ENCODE assay signal across 23 mouse cellular contexts in the genomic region with DNA sequence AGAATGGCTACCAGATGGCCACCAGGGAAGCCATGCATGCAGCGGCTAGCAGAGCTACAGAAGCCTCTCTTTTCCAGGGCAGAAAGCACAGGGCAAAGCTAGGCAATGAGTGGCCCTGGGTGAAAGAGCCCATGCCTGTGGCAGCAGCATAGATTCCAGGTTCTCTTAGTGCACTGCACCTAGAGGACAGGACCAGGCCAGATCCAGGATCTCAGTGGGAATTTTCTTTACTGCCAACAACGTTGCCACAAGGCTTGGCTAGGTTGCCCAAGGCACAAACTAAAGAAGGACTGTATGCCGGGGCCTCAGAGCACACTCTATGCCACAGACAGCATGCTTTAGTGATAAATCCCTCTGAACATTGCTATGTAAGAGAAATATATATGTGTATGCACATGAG.
"Had no signal": no experiment of that assay in that cellular context is flagged by ENCODE, and none has a peak within 500 bp of the region (broad histone marks: within the 10 kb centered on the region; RNA-seq: fewer than 3 reads in every experiment).

No protein-coding gene starts in this region.

- H3K4me3 ChIP-seq: embryonic facial prominence, embryonic 10.5 days; embryonic facial prominence, embryonic 12.5 days; embryonic facial prominence, embryonic 13.5 days; embryonic facial prominence, embryonic 15.5 days; erythroblast, embryonic 14.5 days; forebrain, embryonic 10.5 days; forebrain, embryonic 12.5 days; forebrain, embryonic 13.5 days; forebrain, embryonic 15.5 days; gastrocnemius, adult 2 months had no signal

- H3K9ac ChIP-seq: embryonic facial prominence, embryonic 12.5 days; embryonic facial prominence, embryonic 13.5 days; embryonic facial prominence, embryonic 15.5 days; forebrain, embryonic 12.5 days; forebrain, embryonic 13.5 days; forebrain, embryonic 15.5 days; forebrain, postnatal 0 days had no signal

- DNase-seq: cerebellum, adult 2 months; cerebellum, adult 8-10 months; cerebellum, adult 9-10 months; cerebellum, adult 9-11 months; cerebellum, postnatal 25 days; cerebellum, postnatal 36 days; embryo, embryonic 11 days; forebrain, postnatal 0 days; gastrocnemius, adult 2 months; gastrocnemius, postnatal 10 days; gastrocnemius, postnatal 14 days; gastrocnemius, postnatal 25 days; gastrocnemius, postnatal 36 days; heart, adult 18-20 months had no signal

- H3K27me3 ChIP-seq: embryonic facial prominence, embryonic 12.5 days; embryonic facial prominence, embryonic 13.5 days; embryonic facial prominence, embryonic 15.5 days; forebrain, embryonic 12.5 days; forebrain, embryonic 13.5 days; forebrain, embryonic 15.5 days had no signal

- H3K36me3 ChIP-seq: embryonic facial prominence, embryonic 10.5 days; embryonic facial prominence, embryonic 12.5 days; embryonic facial prominence, embryonic 13.5 days; embryonic facial prominence, embryonic 15.5 days; forebrain, embryonic 10.5 days; forebrain, embryonic 12.5 days; forebrain, embryonic 15.5 days had no signal

- H3K4me1 ChIP-seq: embryonic facial prominence, embryonic 12.5 days; embryonic facial prominence, embryonic 13.5 days had no signal

- H3K27ac ChIP-seq: embryonic facial prominence, embryonic 10.5 days; embryonic facial prominence, embryonic 12.5 days; embryonic facial prominence, embryonic 13.5 days; embryonic facial prominence, embryonic 15.5 days; forebrain, embryonic 10.5 days; forebrain, embryonic 12.5 days; forebrain, embryonic 13.5 days; forebrain, embryonic 15.5 days had no signal
